Mouse (Mus musculus) embryonic facial prominence, embryonic 14.5 days (tissue): Measurements from ENCODE around the gene Sh3bp1. TPM values are rescaled to one million over a fixed set of nuclear protein-coding genes. Genes with fewer than 3 reads are reported as not detected.

Experiments
- ATAC-seq: fragments of 200-750 bp; cut with Nextera tagmentation; 2 replicates; pipeline ENCODE4 v1.8.0; 2017; ENCODE audit warnings: low read depth, moderate number of reproducible peaks, moderate TSS enrichment
- DNase-seq: peaks from one replicate; pipeline ENCODE4 v3.0.0-alpha.2; 2015; ENCODE audit warnings: low spot score
- H3K27ac ChIP-seq: fragments of 300-500 bp; sonication (generic); replicated peaks from 2 replicates; pipeline ENCODE4 v1.5.1; 2014; ENCODE audit warnings: low read depth, mild to moderate bottlenecking, low read length, moderate library complexity
- H3K27me3 ChIP-seq: fragments of 300-500 bp; sonication (generic); replicated peaks from 2 replicates; pipeline ENCODE4 v1.6.1; 2014; ENCODE audit warnings: low read length; ENCODE audit not compliant: control insufficient read depth, insufficient read depth
- H3K36me3 ChIP-seq: fragments of 300-500 bp; sonication (generic); 2 replicates; pipeline ENCODE4 v1.6.1; 2014; ENCODE audit warnings: low read length, mixed read lengths; ENCODE audit not compliant: control insufficient read depth, insufficient read depth
- H3K4me1 ChIP-seq: fragments of 300-500 bp; sonication (generic); 2 replicates; pipeline ENCODE4 v1.6.1; 2014; ENCODE audit warnings: antibody characterized with exemption, low read length; ENCODE audit not compliant: control insufficient read depth, insufficient read depth
- H3K4me2 ChIP-seq: fragments of 300-500 bp; sonication (generic); 2 replicates; pipeline ENCODE4 v1.6.1; 2014; ENCODE audit warnings: low read depth, mild to moderate bottlenecking, low read length, moderate library complexity, mixed read lengths
- H3K4me3 ChIP-seq: fragments of 300-500 bp; sonication (generic); 2 replicates; pipeline ENCODE4 v1.5.1; 2014; ENCODE audit warnings: low read depth, mild to moderate bottlenecking, low read length
- H3K9ac ChIP-seq: fragments of 300-500 bp; sonication (generic); 2 replicates; pipeline ENCODE4 v1.6.1; 2014; ENCODE audit warnings: low read depth, mild to moderate bottlenecking, low read length, moderate library complexity, mixed read lengths
- H3K9me3 ChIP-seq: fragments of 300-500 bp; sonication (generic); 2 replicates; pipeline ENCODE4 v1.6.1; 2016; ENCODE audit warnings: low read length; ENCODE audit not compliant: control insufficient read depth
- WGBS: fragments of 180-500 bp; shearing (Covaris S2); extraction: QIAGEN DNeasy Blood & Tissue Kit; methylation state at CpG from one replicate; pipeline ENCODE4 v1.1.7; 2014; 5-methylcytosine and 5-hydroxymethylcytosine counted together
- polyA plus RNA-seq: library from polyadenylated mRNA; unstranded; fragments of >200 nt; fragmentation: Nextera tagmentation; extraction: Ambion mirVana; gene quantifications from 2 replicates; pipeline ENCODE4 v1.2.1, GENCODE M21; 2014

Sh3bp1 gene
- polyA plus RNA-seq, 1 experiment from 2014 or later, result 40.8 TPM

DNA sequence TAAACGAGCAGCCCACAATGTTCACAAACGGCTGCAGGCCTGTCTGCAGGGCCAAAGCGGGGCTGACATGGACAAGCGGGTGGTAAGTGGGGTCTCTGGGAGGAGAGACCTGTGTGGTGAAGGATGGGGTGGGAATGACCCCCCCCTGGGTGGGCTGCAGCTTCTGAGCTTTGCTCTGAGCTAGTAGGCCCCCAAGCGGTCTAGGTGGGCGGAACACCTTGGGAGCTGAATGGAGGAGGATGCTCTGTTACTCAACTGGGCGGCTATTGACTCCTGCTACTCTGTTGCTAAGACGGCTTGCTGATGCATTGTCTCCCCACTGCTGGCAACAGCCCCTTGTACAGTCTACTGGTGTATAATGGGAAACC, 1.8 kb downstream of the Sh3bp1 start:
- H3K27ac ChIP-seq, result 0 out of 2 replicates have a peak overlapping the region, but pooled peaks have one; percentile 77
- no peaks in the 10 kb centered on the region for H3K27me3 ChIP-seq
- H3K4me3 ChIP-seq, result peak overlapping the region; percentile 80
- H3K9ac ChIP-seq, result peak overlapping the region; percentile 83
- H3K4me1 ChIP-seq, result peaks cover 22% of the 10 kb centered on the region
- no peaks in the 10 kb centered on the region for H3K9me3 ChIP-seq
- WGBS, result 53% methylated on average over 6 of the region's 8 CpGs
- H3K36me3 ChIP-seq, result peaks cover 45% of the 10 kb centered on the region
- no peak for DNase-seq
- peak overlapping the region; percentile 81 for H3K4me2 ChIP-seq
- no peak for ATAC-seq

DNA sequence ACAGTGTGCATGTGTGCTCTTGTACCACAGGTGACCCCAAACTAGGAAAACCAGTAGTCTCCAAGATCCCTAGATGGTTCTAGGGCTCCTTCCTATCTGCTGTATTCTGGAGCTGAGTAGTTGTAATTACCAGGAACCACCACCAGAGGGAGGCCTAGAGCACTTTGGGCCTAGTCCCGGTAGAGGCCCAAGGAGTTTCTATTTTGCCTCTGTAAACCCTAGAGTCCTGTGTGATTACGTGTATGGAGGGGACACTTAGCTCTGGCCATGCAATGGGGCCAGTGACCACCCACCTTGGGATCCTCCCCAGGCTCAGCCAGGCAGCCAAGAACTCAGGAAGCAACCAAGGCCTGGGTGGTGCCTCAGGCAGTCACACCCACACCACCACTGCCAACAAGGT, 3.7 kb downstream of the Sh3bp1 start:
- Histone ChIP-seq H3K4me3 (no peak overlapping the region), H3K27ac (no peak overlapping the region), H3K27me3 (no peaks in the 10 kb centered on the region), H3K9ac (0 out of 2 replicates have a peak overlapping the region, but pooled peaks have one; percentile 26), H3K4me1 (peaks cover 18% of the 10 kb centered on the region), H3K9me3 (no peaks in the 10 kb centered on the region), H3K4me2 (no peak overlapping the region), H3K36me3 (peaks cover 63% of the 10 kb centered on the region)
- 2% methylated on average over 2 of the region's 2 CpGs for WGBS
- ATAC-seq (peak; percentile 16; the same call in 1 of the 2 replicates), DNase-seq (peak; percentile 82)

DNA sequence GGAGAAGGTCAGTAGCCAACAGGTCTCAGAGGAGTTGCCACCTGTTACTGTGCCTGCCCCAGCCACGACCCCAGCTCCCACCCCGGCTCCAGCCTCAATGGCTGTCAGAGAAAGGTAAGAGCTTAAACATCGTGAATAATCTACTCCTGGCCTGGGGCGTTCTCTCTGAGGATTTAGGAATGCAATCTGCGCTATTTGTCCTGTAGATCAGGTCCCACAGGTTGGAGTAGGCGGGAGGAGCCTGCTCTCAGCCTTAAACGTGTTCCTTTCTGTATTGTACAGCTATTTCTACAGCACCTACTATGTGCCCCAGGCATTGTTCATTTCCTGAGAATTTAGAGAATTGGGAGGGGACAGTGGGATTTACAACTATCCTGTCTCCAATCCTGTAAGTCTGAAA, 8.8 kb downstream of the Sh3bp1 start:
- H3K27ac ChIP-seq, result no peak overlapping the region
- 69% methylated on average over 7 of the region's 7 CpGs for WGBS
- H3K4me3 ChIP-seq, result no peak overlapping the region
- H3K9me3 ChIP-seq, result no peaks in the 10 kb centered on the region
- H3K4me2 ChIP-seq, result no peak overlapping the region
- no peak overlapping the region for H3K9ac ChIP-seq
- H3K36me3 ChIP-seq, result peaks cover 90% of the 10 kb centered on the region
- ATAC-seq (no peak), DNase-seq (peak; percentile 64)
- H3K4me1 ChIP-seq, result no peaks in the 10 kb centered on the region
- no peaks in the 10 kb centered on the region for H3K27me3 ChIP-seq

DNA sequence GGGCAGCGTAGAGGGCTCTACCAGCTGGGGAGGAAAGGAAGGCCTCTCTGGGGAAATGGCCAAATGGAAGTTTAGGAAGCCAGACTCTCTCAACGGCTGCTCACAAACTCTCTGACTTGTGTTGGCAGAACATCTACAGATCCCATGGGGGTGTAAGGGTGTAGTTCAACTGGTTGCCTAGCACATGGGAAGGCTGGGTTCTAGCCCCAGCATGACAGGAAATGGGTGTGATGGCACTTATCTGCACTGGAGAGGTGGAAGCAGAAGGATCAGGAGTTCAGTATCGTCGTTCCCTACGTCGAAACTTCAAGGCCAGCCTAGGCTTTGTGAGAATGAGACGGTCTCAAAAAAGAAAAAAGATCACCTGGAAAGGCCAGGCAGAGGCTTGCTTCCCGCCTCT, 9.4 kb downstream of the Sh3bp1 start:
- H3K4me1 ChIP-seq, result no peaks in the 10 kb centered on the region
- peaks cover 84% of the 10 kb centered on the region for H3K36me3 ChIP-seq
- no peaks in the 10 kb centered on the region for H3K27me3 ChIP-seq
- no peaks in the 10 kb centered on the region for H3K9me3 ChIP-seq
- H3K4me2 ChIP-seq, result no peak overlapping the region
- no peak overlapping the region for H3K9ac ChIP-seq
- no peak overlapping the region for H3K27ac ChIP-seq
- no peak overlapping the region for H3K4me3 ChIP-seq
- 80% methylated on average over 8 of the region's 8 CpGs for WGBS
- no peak for DNase-seq
- ATAC-seq, result no peak

DNA sequence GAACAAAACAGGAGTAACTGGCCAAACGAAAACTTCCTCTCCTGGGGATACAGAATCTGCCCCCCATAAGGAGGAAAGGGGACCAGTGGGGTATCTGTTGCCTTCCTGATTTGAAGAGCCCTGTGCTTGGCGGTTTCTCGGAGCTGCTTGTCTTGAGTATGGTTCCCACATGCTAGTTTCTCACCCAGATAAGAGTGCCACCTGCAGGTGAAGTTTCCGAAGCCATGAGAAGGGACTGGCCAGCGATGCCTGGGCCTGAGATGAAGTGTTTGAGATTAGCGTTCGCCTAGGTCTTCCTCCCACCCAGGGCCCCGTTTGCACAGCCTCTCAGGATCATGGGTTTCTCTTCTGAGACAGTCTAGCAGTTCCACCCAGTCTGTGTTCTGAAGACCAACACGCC, 12.5 kb downstream of the Sh3bp1 start:
- H3K4me2 ChIP-seq, result no peak overlapping the region
- ATAC-seq (no peak), DNase-seq (peak; percentile 63)
- H3K36me3 ChIP-seq, result peaks cover 54% of the 10 kb centered on the region
- peaks cover 23% of the 10 kb centered on the region for H3K4me1 ChIP-seq
- H3K9me3 ChIP-seq, result no peaks in the 10 kb centered on the region
- no peaks in the 10 kb centered on the region for H3K27me3 ChIP-seq
- 38% methylated on average over 9 of the region's 9 CpGs for WGBS
- no peak overlapping the region for H3K9ac ChIP-seq
- H3K27ac ChIP-seq, result no peak overlapping the region
- H3K4me3 ChIP-seq, result no peak overlapping the region

DNA sequence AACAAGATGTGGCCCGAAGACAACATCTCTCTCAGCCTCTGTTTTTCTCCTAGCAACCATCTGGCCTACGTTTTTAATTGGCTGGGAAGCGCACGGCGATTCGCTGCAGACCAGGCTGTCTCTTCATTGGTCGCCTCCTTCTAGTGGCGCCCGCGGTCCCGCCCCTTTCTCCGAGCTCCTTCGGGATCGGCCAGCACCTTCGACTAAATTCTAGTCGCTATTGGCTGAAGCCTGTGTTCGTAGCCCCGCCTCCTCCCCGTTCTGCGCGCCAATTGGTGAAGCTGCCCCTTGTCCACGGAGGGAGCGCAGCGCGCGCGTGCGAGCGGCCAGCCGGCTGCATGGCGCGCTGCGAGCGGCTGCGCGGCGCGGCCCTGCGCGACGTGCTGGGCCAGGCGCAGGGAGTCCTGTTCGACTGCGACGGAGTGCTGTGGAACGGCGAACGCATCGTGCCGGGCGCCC, 14.1 kb downstream of the Sh3bp1 start, which contains the start of gene Pdxp:
TSS of gene Pdxp (plus strand) at position 288 of the 459 bp plus-strand sequence.
- under 1% methylated on average over 25 of the region's 51 CpGs for WGBS
- H3K27ac ChIP-seq, result peak within 1 kb of the TSS; percentile 90
- DNase-seq, result peak; percentile 100
- H3K4me3 ChIP-seq, result peak within 1 kb of the TSS; percentile 74
- peak; percentile 94 for ATAC-seq
- H3K27me3 ChIP-seq, result no peaks in the 10 kb centered on the region
- peaks cover 23% of the 10 kb centered on the region for H3K4me1 ChIP-seq
- peak within 1 kb of the TSS; percentile 96 for H3K4me2 ChIP-seq
- peak within 1 kb of the TSS; percentile 83 for H3K9ac ChIP-seq
- peaks cover 43% of the 10 kb centered on the region for H3K36me3 ChIP-seq
- H3K9me3 ChIP-seq, result no peaks in the 10 kb centered on the region

DNA sequence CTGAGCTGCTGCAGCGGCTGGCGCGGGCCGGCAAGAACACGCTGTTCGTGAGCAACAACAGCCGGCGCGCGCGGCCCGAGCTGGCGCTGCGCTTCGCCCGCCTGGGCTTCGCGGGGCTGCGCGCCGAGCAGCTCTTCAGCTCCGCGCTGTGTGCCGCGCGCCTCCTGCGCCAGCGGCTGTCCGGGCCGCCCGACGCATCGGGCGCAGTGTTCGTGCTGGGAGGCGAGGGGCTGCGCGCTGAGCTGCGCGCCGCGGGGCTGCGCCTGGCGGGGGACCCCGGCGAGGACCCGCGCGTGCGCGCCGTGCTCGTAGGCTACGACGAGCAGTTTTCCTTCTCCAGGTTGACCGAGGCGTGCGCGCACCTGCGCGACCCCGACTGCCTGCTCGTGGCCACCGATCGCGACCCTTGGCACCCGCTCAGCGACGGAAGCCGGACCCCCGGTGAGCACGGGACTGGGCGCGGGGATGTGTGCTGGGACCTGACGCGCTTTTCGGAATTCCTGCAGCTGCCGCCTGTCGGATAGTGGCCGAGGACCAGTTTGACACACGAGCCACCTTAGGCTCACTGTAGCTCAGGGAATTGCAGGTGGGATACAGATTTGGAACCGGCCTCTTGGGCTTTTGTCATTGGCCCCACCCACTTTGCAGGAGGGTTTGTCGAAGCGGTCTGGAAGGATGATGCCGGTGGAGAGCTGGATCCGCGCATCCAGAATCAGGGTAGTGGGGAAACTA, 14.7 kb downstream of the Sh3bp1 start:
- ATAC-seq, result peak; percentile 63
- under 1% methylated on average over 44 of the region's 87 CpGs for WGBS

DNA sequence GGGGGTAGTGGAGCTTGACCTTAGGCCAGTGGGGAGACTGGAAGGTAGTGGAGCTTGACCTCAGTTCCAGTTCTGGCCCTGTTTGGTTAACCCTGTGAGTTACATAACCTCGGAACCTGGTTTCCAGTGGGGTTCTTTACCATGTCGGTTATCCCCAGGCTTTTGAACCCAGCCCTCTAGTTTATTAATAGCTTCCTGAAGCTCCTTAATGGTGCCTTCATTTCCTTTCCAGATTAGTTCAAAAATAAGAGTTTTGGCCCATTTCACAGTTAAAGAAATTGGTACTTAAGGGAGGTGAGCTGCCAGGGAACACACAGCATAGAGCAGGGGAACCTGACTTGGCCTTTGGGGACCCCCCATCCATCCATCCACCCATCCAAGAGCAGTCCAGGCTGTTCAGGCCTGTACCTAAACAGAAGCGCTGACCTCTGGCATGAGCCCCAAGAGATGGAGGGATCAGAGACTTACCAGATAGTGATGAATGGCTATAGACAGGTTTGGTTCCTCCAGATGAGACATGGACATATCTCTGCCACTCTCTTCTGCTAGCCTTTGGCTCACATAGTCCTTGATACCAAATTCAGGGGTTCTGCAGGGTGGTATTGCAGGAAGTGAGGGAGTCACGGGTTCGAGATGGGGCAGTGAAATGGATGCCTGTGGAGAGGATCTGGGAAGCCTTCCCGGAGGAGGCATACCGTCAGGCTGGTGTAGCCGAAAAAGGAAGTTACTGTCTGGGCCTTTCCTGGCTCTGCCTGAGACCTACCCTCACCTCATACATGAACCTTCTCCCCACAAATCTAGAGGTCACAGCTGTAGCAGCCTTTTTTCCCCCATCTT, 15.5 kb downstream of the Sh3bp1 start:
- no peak for DNase-seq
- H3K27ac ChIP-seq, result peak overlapping the region; percentile 90
- peaks cover 36% of the 10 kb centered on the region for H3K36me3 ChIP-seq
- no peaks in the 10 kb centered on the region for H3K9me3 ChIP-seq
- H3K4me3 ChIP-seq, result peak overlapping the region; percentile 74
- H3K27me3 ChIP-seq, result no peaks in the 10 kb centered on the region
- H3K4me2 ChIP-seq, result peak overlapping the region; percentile 96
- 37% methylated on average over 8 of the region's 8 CpGs for WGBS
- peak overlapping the region; percentile 83 for H3K9ac ChIP-seq
- ATAC-seq, result no peak
- H3K4me1 ChIP-seq, result peaks cover 23% of the 10 kb centered on the region

More for the DNA sequence above, 14.7 kb downstream of the Sh3bp1 start:
- peak overlapping the region; percentile 83 for H3K9ac ChIP-seq
- H3K36me3 ChIP-seq, result peaks cover 41% of the 10 kb centered on the region
- DNase-seq, result no peak
- peaks cover 23% of the 10 kb centered on the region for H3K4me1 ChIP-seq
- no peaks in the 10 kb centered on the region for H3K27me3 ChIP-seq
- H3K27ac ChIP-seq, result peak overlapping the region; percentile 90
- peak overlapping the region; percentile 96 for H3K4me2 ChIP-seq
- no peaks in the 10 kb centered on the region for H3K9me3 ChIP-seq
- peak overlapping the region; percentile 74 for H3K4me3 ChIP-seq
